ENCODE assay signal across 24 mouse cellular contexts in genomic region chr14:105773674-105774073, GRCm38 (mm10).
"Had no signal": no experiment of that assay in that cellular context is flagged by ENCODE, and none has a peak within 500 bp of the region (broad histone marks: within the 10 kb centered on the region; RNA-seq: fewer than 3 reads in every experiment).

No protein-coding gene starts in this region.

- H3K4me1 ChIP-seq: heart, embryonic 10.5 days; heart, embryonic 12.5 days; hindbrain, embryonic 10.5 days; intestine, embryonic 15.5 days; limb, embryonic 10.5 days; limb, embryonic 12.5 days had no signal

- H3K36me3 ChIP-seq: heart, embryonic 10.5 days; heart, embryonic 12.5 days; hindbrain, embryonic 10.5 days; intestine, embryonic 15.5 days; limb, embryonic 10.5 days; limb, embryonic 12.5 days had no signal

- ATAC-seq: forebrain, postnatal 0 days; hindbrain, embryonic 16.5 days; inflammation-experienced regulatory T-cells, adult 6 months; intestine, embryonic 15.5 days; intestine, postnatal 0 days had no signal

- H3K27ac ChIP-seq: gastrocnemius, adult 2 months; heart, embryonic 10.5 days; hindbrain, embryonic 10.5 days; intestine, embryonic 15.5 days; layer of hippocampus, adult 2 months; left cerebral cortex, adult 2 months; limb, embryonic 10.5 days; limb, embryonic 12.5 days had no signal

- H3K9me3 ChIP-seq: heart, embryonic 10.5 days; heart, embryonic 12.5 days; hindbrain, embryonic 10.5 days; intestine, embryonic 15.5 days; limb, embryonic 10.5 days; limb, embryonic 12.5 days had no signal

- H3K27me3 ChIP-seq: heart, embryonic 12.5 days; intestine, embryonic 15.5 days; limb, embryonic 12.5 days had no signal

- H3K9ac ChIP-seq: forebrain, postnatal 0 days; heart, embryonic 12.5 days; intestine, embryonic 15.5 days; limb, embryonic 12.5 days had no signal

- H3K4me2 ChIP-seq: heart, embryonic 12.5 days; intestine, embryonic 15.5 days; limb, embryonic 12.5 days had no signal

- DNase-seq: forebrain, postnatal 0 days; gastrocnemius, adult 2 months; gastrocnemius, postnatal 10 days; gastrocnemius, postnatal 25 days; heart, adult 18-20 months; heart, postnatal 10 days; heart, postnatal 4 days; kidney, adult 18-20 months; kidney, adult 8-10 months; kidney, postnatal 10 days; kidney, postnatal 25 days; kidney, postnatal 4 days; liver had no signal

- H3K4me3 ChIP-seq: gastrocnemius, adult 2 months; heart, embryonic 10.5 days; heart, embryonic 12.5 days; hindbrain, embryonic 10.5 days; intestine, embryonic 15.5 days; layer of hippocampus, adult 2 months; left cerebral cortex, adult 2 months; limb, embryonic 10.5 days; limb, embryonic 12.5 days had no signal
